Mouse (Mus musculus) R1 (cell line): ENCODE data around the gene N4bp1.

ENCODE experiments used
- DNase-seq: peaks from one replicate; pipeline ENCODE4 v3.0.0-alpha.2; 2018; ENCODE audit warnings: low read depth, low spot score

The N4bp1 gene

GRCm38 (mm10) chr8:86861516-86861915 lies 23.5 kb downstream of the N4bp1 start:
- DNase-seq: no peak

DNA sequence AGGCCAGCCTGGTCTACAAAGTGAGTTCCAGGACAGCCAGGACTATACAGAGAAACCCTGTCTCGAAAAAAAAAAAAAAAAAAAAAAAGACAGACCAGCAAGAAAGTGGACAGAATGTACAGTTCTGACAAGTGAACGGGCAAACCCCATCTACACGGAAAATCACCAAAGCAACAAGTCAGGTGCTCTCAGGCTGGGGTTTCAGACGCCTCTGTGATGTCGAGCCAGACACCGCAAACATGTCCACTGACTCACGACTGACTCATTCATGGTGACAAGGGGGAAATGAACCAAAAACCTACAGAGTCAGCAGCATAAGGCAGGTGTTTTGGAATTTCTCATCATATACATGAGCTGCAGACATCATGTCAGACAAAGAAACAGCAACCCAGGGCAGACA lies 28.8 kb downstream of the N4bp1 start:
- no peak for DNase-seq

DNA sequence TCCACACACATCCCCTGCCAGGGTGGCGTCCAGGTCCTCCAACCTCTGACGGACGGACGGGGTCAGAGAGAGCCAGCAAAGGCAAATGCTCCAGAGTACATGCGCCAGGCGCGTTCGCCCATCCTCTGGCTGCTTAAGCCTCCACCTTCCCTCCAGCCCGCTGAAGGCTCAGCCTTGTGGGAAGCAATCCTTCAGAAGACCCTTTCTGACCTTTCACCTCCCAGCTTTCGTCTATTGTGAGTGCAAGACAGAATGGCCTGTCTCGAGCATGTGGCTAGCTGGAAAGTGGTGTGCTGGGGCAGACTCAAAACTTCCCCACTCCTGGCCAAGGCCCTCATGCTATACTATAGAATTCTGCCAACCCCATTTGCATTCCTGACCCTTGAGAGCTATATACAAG lies 30.4 kb downstream of the N4bp1 start:
- DNase-seq: no peak

DNA sequence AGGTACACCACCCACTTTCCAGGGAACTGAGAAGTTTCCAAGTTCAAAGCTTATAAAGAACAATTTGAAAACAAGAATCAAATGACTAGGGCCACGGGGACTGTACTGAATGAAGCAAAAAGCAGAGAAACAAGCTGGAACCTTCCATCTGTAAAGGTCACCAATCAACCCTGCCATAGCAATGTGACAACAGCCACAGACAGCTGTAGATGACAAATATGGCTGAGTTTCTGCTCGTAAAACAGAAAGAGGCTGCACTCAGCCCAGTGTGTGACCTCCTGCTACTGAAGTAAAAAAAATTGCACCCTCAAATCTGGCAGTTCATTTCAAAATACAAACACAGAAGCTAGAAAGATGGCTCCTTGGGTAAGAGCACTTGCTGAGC lies 31.1 kb downstream of the N4bp1 start:
- no peak for DNase-seq

GRCm38 (mm10) chr8:86853266-86853988 lies 31.6 kb downstream of the N4bp1 start:
- DNase-seq: no peak

DNA sequence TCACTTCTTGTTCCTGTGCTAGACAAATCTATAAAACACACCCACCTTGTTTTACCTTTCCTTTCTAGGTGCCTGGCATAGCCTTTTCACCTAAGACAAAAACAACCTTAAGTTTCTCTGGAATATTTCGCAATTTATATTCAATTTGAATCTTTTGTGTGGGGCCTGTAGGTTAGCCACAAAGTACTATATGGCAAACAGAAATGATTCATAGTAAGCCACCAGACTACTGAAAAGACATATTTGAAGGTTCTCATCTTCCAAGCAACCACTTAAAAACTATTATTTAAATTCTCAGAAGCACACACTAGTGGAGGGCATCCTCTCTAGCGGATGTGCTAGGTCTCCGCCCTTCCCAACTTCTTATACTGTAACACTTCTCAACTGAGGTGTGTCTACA lies 32.6 kb downstream of the N4bp1 start:
- no peak for DNase-seq

- no peak for DNase-seq
Observed at GRCm38 (mm10) chr8:86848876-86849275, 36.2 kb downstream of the N4bp1 start.

DNA sequence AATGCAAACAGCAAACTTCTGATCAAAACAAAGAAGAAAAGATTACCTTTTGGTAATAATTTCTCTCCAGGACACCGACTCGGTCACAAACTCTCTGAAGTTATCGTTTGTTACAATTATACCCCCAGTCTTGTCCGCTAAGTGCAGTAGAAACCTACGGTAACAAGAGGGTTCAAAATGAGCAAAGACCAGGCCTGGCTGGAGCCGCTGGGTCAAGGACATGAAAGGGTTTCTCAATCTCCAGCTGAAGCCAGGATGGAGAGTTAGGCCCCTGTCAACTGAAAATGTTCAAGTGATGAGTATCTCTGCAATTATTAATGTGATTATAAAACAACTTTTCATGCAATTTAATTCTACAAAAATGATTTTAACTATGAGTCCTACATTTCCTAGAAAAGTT lies 36.7 kb downstream of the N4bp1 start:
- no peak for DNase-seq

DNA sequence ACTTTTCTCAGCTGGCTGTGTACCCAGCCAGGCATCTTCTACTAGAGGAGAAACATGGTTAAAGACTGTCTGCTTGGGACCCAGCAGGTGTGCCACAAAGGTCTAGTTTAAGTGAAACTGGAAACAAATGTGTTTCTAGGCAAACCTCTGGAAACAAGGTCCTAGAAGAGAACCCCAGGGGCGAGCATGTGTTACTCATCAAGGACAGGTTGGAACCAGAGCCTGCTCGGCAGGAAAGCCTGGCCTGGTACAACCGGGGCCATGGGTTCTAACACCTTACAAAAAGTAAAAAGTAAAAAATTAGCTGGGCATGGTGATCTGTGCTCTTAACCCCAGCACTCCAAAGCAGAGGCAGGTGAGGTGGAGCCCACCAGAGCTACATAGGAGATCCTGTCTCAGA lies 38.0 kb downstream of the N4bp1 start:
- DNase-seq: no peak

- DNase-seq: no peak
Observed at GRCm38 (mm10) chr8:86845875-86846274, 39.2 kb downstream of the N4bp1 start.

- no peak for DNase-seq
Observed at GRCm38 (mm10) chr8:86844856-86845255, 40.2 kb downstream of the N4bp1 start.

DNA sequence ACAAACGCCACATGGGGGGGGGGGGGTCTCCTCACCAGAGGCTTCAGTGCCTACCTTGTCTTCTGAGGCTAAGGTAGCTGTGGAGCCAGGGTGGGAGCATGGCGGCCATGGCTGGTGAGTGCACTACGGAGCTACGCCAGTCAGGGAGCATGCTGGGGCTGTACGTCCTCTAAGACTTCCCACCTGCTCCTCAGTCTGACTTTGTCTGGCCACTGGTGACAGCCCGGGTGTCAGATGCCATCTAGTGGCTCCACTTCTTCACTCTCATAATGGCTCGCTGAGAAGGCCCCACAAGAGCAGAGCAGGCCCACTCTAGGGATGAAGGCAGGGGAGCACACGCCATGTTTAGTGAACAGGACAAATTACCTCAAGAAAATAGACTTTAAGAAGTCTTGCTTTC lies 41.2 kb downstream of the N4bp1 start:
- DNase-seq: peak; percentile 70

DNA sequence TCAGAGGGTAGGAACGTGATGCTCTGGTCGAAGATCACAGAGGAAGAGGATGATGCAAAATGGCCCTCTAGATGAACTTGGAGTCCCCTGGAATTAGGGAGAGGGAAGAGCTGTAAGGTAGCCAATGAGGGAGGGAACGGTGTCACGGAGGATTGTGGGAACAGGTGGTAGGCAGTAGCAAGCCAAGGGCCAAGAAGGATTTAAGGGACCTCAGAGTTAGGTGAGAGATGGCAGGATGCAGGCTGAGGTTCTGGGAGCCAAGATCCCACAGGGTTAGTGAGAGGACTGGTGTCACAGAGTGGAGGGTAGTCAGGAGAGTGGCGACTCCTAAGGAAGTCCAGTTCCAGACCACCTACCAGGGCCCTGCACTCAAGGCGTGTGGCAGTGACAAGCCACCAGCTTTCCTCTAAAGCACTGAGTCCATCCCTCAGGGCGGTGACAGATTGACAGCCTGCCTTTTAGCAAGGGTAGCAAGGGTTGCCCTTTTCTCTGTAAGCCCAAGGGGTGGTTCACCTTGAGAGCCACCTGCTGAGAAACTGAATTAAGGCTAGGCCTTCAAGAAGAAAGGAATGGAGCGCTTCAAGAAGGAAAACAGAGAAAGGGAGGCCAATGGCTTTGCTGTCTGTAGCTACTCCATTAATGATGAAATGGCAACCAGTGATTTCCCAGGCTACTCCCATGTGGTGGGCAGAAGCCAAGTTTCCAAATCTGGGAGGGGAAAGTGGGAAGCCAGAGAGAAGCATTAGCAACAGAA lies 43.3 kb downstream of the N4bp1 start:
- DNase-seq: peak; percentile 66

DNA sequence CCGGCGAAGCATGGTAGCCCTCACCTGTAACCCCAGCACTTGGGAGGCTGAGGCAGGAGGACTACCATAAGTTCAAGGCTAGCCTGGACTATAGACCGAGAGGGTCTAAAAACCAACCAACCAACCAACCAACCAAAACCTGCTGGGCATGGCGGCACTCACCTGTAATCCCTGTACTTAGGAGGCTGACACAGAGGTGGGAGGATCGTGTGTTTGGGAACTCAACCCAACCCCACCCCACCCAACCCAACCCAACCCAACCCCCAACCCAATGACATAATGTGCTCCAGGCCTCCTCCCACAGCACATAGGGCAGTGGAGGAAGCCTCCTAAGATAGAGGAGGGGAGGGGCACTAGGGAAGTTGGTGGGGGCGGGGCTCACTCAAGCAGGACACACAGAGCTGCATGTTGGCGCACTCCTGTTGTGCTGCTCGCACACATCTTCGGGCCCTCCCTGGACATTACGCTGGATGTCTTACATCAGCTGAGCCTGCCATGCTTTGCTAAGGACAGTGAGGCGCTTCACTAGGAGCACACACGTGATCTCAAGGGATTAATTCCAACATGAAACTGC lies 44.9 kb downstream of the N4bp1 start:
- DNase-seq: peak; percentile 79

GRCm38 (mm10) chr8:86838707-86839438 lies 46.2 kb downstream of the N4bp1 start:
- DNase-seq: no peak

DNA sequence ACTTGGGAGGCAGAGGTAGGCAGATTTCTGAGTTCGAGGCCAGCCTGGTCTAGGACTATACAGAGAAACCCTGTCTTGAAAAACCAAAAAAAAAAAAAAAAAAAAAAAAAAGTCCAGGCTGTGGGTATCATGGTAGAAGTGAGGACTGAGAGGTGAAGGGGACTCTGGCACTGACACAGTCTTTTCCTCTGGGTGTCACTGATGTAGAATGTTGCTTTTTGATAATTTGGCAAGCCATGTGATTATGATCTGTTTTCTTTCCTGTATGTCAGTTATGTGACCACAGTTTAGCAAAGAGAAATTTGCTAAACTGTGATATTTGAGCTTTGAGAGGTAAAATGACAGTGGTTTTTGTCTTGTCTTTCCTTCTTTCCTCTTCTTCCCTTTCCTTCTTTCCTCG lies 47.8 kb downstream of the N4bp1 start:
- no peak for DNase-seq

DNA sequence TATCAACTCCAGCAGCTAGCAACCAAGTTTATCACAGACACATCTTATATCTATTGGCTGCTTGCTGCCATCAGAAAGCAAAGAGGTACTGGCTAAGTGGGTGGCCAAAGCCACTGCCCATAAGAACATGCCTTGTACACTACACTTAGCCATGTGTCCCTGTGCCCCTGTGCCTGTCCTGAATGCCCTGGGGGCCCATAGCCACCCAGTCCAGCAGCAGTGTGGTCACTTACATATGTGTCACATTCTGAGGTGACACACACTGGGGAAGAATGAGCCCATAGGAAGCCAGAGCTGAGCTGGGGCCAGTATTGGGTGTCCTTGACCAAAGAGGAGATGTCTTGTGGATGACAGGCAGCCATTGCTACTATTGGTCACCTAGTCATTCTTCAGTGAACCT lies 49.2 kb downstream of the N4bp1 start:
- no peak for DNase-seq

DNA sequence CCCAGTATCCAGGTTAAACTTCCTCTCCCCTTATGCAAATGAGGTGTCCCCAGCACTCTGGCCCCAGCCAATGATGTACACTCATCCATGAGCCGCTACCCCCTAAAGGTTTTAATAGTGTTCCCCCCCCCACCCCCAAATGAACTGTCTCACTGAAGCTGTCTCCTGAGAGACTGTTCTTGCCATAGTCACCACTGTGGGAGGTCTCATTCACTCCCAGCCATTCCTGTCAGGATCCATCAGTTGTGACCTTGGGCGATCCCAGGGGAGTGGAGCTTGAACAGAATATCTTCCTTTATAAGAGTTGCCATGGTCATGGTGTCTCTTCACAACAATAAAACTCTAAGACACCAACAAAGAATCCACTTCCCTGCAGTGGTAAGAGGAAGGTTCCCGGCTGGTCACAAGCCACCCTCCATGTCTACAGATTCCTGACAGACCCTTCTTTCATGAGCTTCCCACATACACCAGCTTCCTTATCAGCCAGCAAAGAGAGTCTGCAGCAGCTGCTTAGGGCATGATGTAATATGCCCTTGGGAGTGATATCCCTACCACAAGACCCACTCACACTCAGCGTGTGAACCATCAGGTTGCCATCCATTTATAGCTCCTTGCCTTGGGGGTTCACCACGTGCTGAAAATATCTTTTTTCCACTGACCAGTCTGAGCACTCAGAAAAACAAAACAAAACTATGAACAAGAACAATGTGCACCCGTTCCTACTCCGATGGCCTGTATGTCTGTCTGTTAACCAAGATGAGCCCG lies 50.4 kb downstream of the N4bp1 start:
- peak; percentile 81 for DNase-seq

GRCm38 (mm10) chr8:86833937-86834336 lies 51.1 kb downstream of the N4bp1 start:
- no peak for DNase-seq

GRCm38 (mm10) chr8:86828925-86829324 lies 56.1 kb downstream of the N4bp1 start:
- DNase-seq: no peak

DNA sequence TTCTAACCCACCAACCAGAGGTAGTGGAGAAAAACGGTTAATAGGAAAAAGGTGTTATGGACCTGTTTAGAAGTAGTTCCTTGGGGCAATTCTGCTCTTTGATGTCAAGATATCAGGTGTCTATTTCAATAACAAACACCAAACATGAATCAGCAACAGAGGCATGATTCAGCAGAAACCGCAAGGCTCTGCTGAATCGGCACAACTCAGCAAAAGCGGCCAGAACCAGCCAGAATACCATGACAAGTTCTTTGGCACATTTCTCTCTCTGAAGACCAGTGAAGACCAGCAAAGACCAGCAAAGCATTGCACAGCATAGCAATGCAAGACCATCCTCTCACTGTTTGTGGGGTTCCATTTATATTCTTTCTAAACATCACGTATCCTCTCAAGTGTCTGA lies 57.9 kb downstream of the N4bp1 start:
- DNase-seq: peak; percentile 46

GRCm38 (mm10) chr8:86826538-86826937 lies 58.5 kb downstream of the N4bp1 start:
- no peak for DNase-seq
